Comparison of ENCODE assay signal across 8 mouse cellular contexts in the genomic region with DNA sequence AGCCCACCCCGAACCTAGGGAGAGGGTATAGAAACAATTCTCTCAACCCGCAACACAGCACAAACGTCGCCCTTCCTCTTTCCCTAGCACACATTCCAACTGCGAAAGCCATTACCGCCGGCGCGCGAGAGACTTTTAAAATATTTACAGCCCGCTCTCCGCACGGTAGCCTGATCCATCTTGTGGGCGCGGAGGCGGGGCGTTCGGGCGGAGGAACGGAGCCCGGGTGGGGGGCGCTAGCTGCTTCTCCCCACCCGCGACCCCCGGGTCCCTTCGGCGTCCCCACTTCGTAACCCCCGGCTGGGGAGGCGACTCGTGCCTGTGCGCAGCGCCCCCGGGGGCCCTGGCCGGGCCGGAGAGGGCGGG. TPM values are rescaled to one million over a fixed set of nuclear protein-coding genes. Genes with fewer than 3 reads are reported as not detected.
DNase-seq lines count a peak whose midpoint lies in the region; ATAC-seq and TF ChIP-seq lines count a peak whose summit lies in the region.

No protein-coding gene starts in this region.

- ATAC-seq in forebrain, postnatal 0 days: peak; percentile 47
- no peak for ATAC-seq in lung, postnatal 0 days
- ATAC-seq in activated CD4-positive, CD25-positive, alpha-beta regulatory T cell, adult 4 months: no peak
- ATAC-seq in frontal cortex, adult (ENCODE audit: low TSS enrichment): no peak

- 3% methylated on average over 34 of the region's 37 CpGs for WGBS in kidney, adult 2 months
- 3% methylated on average over 37 of the region's 37 CpGs for WGBS in forebrain, postnatal 0 days
- WGBS in lung, postnatal 0 days: 3% methylated on average over 6 of the region's 37 CpGs

- H3K9me3 ChIP-seq in MEL (replicated peaks; ENCODE audit: insufficient read depth, low read length): no peaks in the 10 kb centered on the region
- no peaks in the 10 kb centered on the region for H3K9me3 ChIP-seq in forebrain, postnatal 0 days (ENCODE audit: low read length)
- H3K9me3 ChIP-seq in lung, postnatal 0 days (ENCODE audit: low read length): no peaks in the 10 kb centered on the region

- no peaks in the 10 kb centered on the region for H3K36me3 ChIP-seq in kidney, adult 2 months (ENCODE audit: control insufficient read depth, insufficient read depth, low read length)
- H3K36me3 ChIP-seq in MEL (ENCODE audit: control insufficient read depth in 1 of 2, insufficient read depth in 2 of 2, low read length in 2 of 2): peaks cover 0 to 35% of the 10 kb centered on the region in 2 experiments; a peak in 2 of 4 replicates
- no peaks in the 10 kb centered on the region for H3K36me3 ChIP-seq in forebrain, postnatal 0 days (ENCODE audit: insufficient read depth)
- no peaks in the 10 kb centered on the region for H3K36me3 ChIP-seq in lung, postnatal 0 days (ENCODE audit: insufficient read depth, low read length)

- no peak for TF ChIP-seq POLR2A in kidney, adult 2 months (IDR thresholded peaks at IDR 0.05; ENCODE audit: low read depth, low read length)
- TF ChIP-seq POLR2A in MEL (IDR thresholded peaks at IDR 0.05; ENCODE audit: control insufficient read depth in 1 of 2, insufficient read depth in 1 of 2, low read depth in 1 of 2, low read length in 2 of 2, poor library complexity in 1 of 2): no peak

- TF ChIP-seq RAD21 in MEL (IDR thresholded peaks at IDR 0.05; ENCODE audit: low read depth, low read length): no peak

- H3K9ac ChIP-seq in MEL (ENCODE audit: control insufficient read depth, low read depth, low read length, poor library complexity, severe bottlenecking): peak overlapping the region; percentile 88
- peak overlapping the region; percentile 69 for H3K9ac ChIP-seq in forebrain, postnatal 0 days
- H3K9ac ChIP-seq in lung, postnatal 0 days (replicated peaks; ENCODE audit: low read depth): peak overlapping the region; percentile 34; the same call in 1 of the 2 replicates

- H3K79me2 ChIP-seq in MEL (ENCODE audit: control insufficient read depth, insufficient read depth, low read length, poor library complexity): peaks cover 51% of the 10 kb centered on the region

- TF ChIP-seq EP300 in MEL (IDR thresholded peaks at IDR 0.05; ENCODE audit: low read depth in 1 of 2, low read length in 2 of 2): no peak
- no peak for TF ChIP-seq EP300 in lung, postnatal 0 days (IDR thresholded peaks at IDR 0.05)

- TF ChIP-seq CTCF in kidney, adult 2 months (conservative IDR thresholded peaks at IDR 0.05; ENCODE audit: insufficient read depth, insufficient read length, low read depth, low read length): no peak
- no peak for TF ChIP-seq CTCF in MEL (IDR thresholded peaks at IDR 0.05 in 2 of 3, conservative IDR thresholded peaks at IDR 0.05 in 1 of 3; ENCODE audit: control insufficient read depth in 1 of 3, insufficient read depth in 1 of 3, low read depth in 2 of 3, low read length in 3 of 3, poor library complexity in 1 of 3, severe bottlenecking in 1 of 3)
- TF ChIP-seq CTCF in forebrain, postnatal 0 days (IDR thresholded peaks at IDR 0.05; ENCODE audit: low read depth): no peak
- no peak for TF ChIP-seq CTCF in lung, postnatal 0 days (IDR thresholded peaks at IDR 0.05)

- H3K4me2 ChIP-seq in forebrain, postnatal 0 days (ENCODE audit: low read depth): peak overlapping the region; percentile 60
- H3K4me2 ChIP-seq in lung, postnatal 0 days (replicated peaks; ENCODE audit: low read depth, low read length): peak overlapping the region; percentile 78

- no peak for DNase-seq in kidney, adult 2 months
- DNase-seq in kidney, adult 11 months: no peak
- peak; percentile 76 for DNase-seq in MEL (ENCODE audit: low read depth, low spot score)
- DNase-seq in forebrain, postnatal 0 days: peak; percentile 44
- no peak for DNase-seq in lung, postnatal 0 days (ENCODE audit: low spot score)
- no peak for DNase-seq in left cerebral cortex, adult 18-20 months (ENCODE audit: low spot score in 2 of 2)

- peak overlapping the region; percentile 50 for H3K4me3 ChIP-seq in kidney, adult 2 months (ENCODE audit: insufficient read depth, low read depth, low read length)
- peak overlapping the region; percentile 78 to 87 for H3K4me3 ChIP-seq in MEL (ENCODE audit: control insufficient read depth in 1 of 2, insufficient read depth in 1 of 2, low read depth in 2 of 2, low read length in 2 of 2)
- H3K4me3 ChIP-seq in forebrain, postnatal 0 days (ENCODE audit: low read depth, low read length): peak overlapping the region; percentile 54
- H3K4me3 ChIP-seq in lung, postnatal 0 days (ENCODE audit: low read depth, low read length): peak overlapping the region; percentile 45

- H3K27me3 ChIP-seq in kidney, adult 2 months (replicated peaks; ENCODE audit: control insufficient read depth, insufficient read depth, low read length): no peaks in the 10 kb centered on the region
- H3K27me3 ChIP-seq in MEL (ENCODE audit: control insufficient read depth in 1 of 2, insufficient read depth in 2 of 2, low read length in 2 of 2): no peaks in the 10 kb centered on the region
- H3K27me3 ChIP-seq in forebrain, postnatal 0 days (ENCODE audit: insufficient read depth, low read length): peaks cover 3% of the 10 kb centered on the region; the same call in 1 of the 2 replicates
- no peaks in the 10 kb centered on the region; the same call in 1 of the 2 replicates for H3K27me3 ChIP-seq in lung, postnatal 0 days (replicated peaks; ENCODE audit: insufficient read depth, low read length)

- peaks cover 9% of the 10 kb centered on the region for H3K4me1 ChIP-seq in kidney, adult 2 months (ENCODE audit: control insufficient read depth, insufficient read depth, low read length)
- peaks cover 6 to 42% of the 10 kb centered on the region in 2 experiments for H3K4me1 ChIP-seq in MEL (ENCODE audit: control insufficient read depth in 1 of 2, insufficient read depth in 2 of 2, low read length in 2 of 2)
- no peaks in the 10 kb centered on the region; the same call in 1 of the 2 replicates for H3K4me1 ChIP-seq in forebrain, postnatal 0 days (ENCODE audit: insufficient read depth)
- H3K4me1 ChIP-seq in lung, postnatal 0 days (ENCODE audit: insufficient read depth, low read depth, low read length): no peaks in the 10 kb centered on the region

- H3K27ac ChIP-seq in kidney, adult 2 months (ENCODE audit: insufficient read depth, low read depth, low read length): no peak overlapping the region
- H3K27ac ChIP-seq in MEL (ENCODE audit: control insufficient read depth, low read depth, low read length): peak overlapping the region; percentile 69
- H3K27ac ChIP-seq in forebrain, postnatal 0 days (ENCODE audit: low read depth, low read length): peak overlapping the region; percentile 77
- peak overlapping the region; percentile 32 for H3K27ac ChIP-seq in lung, postnatal 0 days (ENCODE audit: low read length)

TF ChIP-seq in MEL, 35 proteins besides CTCF, POLR2A, EP300 and RAD21:
- TF ChIP-seq BHLHE40 (IDR thresholded peaks at IDR 0.05; ENCODE audit: borderline replicate concordance, low read depth, low read length) (no peak), RCOR1 (IDR thresholded peaks at IDR 0.05; ENCODE audit: low read depth, low read length) (no peak), MXI1 (IDR thresholded peaks at IDR 0.05; ENCODE audit: low read depth, low read length) (peak; percentile 68; the same call in 1 of the 2 replicates), HCFC1 (IDR thresholded peaks at IDR 0.05; ENCODE audit: low read depth, low read length) (0 out of 2 replicates have a peak, but pooled peaks have one; percentile 10), CHD1 (IDR thresholded peaks at IDR 0.05; ENCODE audit: low read depth, low read length) (peak; percentile 64; the same call in 1 of the 2 replicates), MAFK (IDR thresholded peaks at IDR 0.05; ENCODE audit: borderline replicate concordance, low read depth, low read length) (no peak)

RNA-seq across cellular contexts. Expression of gene Bcor, which starts 32.4 kb away (rescaled TPM):
- polyA plus RNA-seq in kidney, adult 2 months (2012; rRNA removed): 5.7 and 6.4 TPM in 2 replicates
- 61.6 and 72.2 TPM in 2 replicates for total RNA-seq in MEL (2012; rRNA removed)
- polyA plus RNA-seq in MEL (2012; ENCODE audit: insufficient read depth in 1 of 2, insufficient read length in 2 of 2, low read depth in 1 of 2, low replicate concordance in 2 of 2, missing spikeins in 1 of 2): 10 to 100 TPM; 44.6 to 88.7 TPM
- 32.1 and 33.5 TPM in 2 replicates for total RNA-seq in forebrain, postnatal 0 days (2014; rRNA removed)
- polyA plus RNA-seq in forebrain, postnatal 0 days (2015; fragmentation: Nextera tagmentation; extraction: Ambion mirVana): 10.3 and 10.5 TPM in 2 replicates
- 8.2 and 12.0 TPM in 2 replicates for polyA plus RNA-seq in lung, postnatal 0 days (2015; fragmentation: Nextera tagmentation; extraction: Ambion mirVana)
- total RNA-seq in left cerebral cortex, adult 18-20 months (2021): 10 to 100 TPM; 36.2 to 37.7 TPM
- polyA plus RNA-seq in activated CD4-positive, CD25-positive, alpha-beta regulatory T cell, adult 4 months (2017; shearing (Covaris generic)): 10 to 100 TPM; 21.6 to 23.6 TPM

Comparison
In these comparisons a context has a peak if more than half of its experiments do, and no peak if none do; other contexts are left out.
1. DNase-seq: peak in MEL (single experiment) and forebrain, postnatal 0 days (single experiment); none in kidney, adult 2 months (single experiment), kidney, adult 11 months (single experiment), lung, postnatal 0 days (single experiment) and left cerebral cortex, adult 18-20 months (0 of 2).
2. H3K9ac ChIP-seq: peak in every context shown above with its lines; median percentile 88 in MEL; 69 in forebrain, postnatal 0 days; 34 in lung, postnatal 0 days.
3. Peak in every context shown above with its lines, with median percentiles within 50 percentile points of each other: H3K4me3 ChIP-seq.